Mouse (Mus musculus) G1E (cell line): ENCODE data around the gene Atp10b.

Experiments used
- CTCF ChIP-seq: IDR thresholded peaks from 2 replicates; pipeline ENCODE4 v1.5.1; 2012; ENCODE audit warnings: low read depth, low read length, inconsistent platforms, mixed read lengths
- GATA1 ChIP-seq: IDR thresholded peaks from 2 replicates; pipeline ENCODE4 v1.6.1; 2012; ENCODE audit warnings: borderline replicate concordance, low read length, inconsistent platforms, mixed read lengths
- POLR2AphosphoS5 ChIP-seq: IDR thresholded peaks from 2 replicates; pipeline ENCODE4 v1.6.1; 2012; ENCODE audit warnings: low read depth, low read length, inconsistent platforms; ENCODE audit not compliant: insufficient replicate concordance
- TAL1 ChIP-seq: conservative IDR thresholded peaks from 2 replicates; pipeline ENCODE4 v1.6.1; 2012; ENCODE audit warnings: low read depth, low read length, inconsistent platforms, mixed read lengths

- no peak for TF ChIP-seq CTCF
- TF ChIP-seq POLR2AphosphoS5, result no peak
- no peak for TF ChIP-seq GATA1
- TF ChIP-seq TAL1, result no peak
Measured at GRCm38 (mm10) chr11:43148341-43148740, 1.3 kb upstream of the Atp10b start.
